Comparison of ENCODE assay signal across 35 mouse cellular contexts in genomic region chr15:59241752-59242151, GRCm38 (mm10).
"Had no signal": no experiment of that assay in that cellular context is flagged by ENCODE, and none has a peak within 500 bp of the region (broad histone marks: within the 10 kb centered on the region; RNA-seq: fewer than 3 reads in every experiment).

No protein-coding gene starts in this region.

- H3K36me3 ChIP-seq: heart, embryonic 10.5 days; heart, embryonic 12.5 days; heart, embryonic 13.5 days; heart, embryonic 15.5 days; hindbrain, embryonic 10.5 days; hindbrain, embryonic 12.5 days; hindbrain, embryonic 13.5 days; hindbrain, embryonic 15.5 days; intestine, embryonic 15.5 days; kidney, embryonic 15.5 days had no signal

- H3K27me3 ChIP-seq: heart, embryonic 12.5 days; heart, embryonic 13.5 days; heart, embryonic 15.5 days; hindbrain, embryonic 12.5 days; hindbrain, embryonic 13.5 days; hindbrain, embryonic 15.5 days; intestine, embryonic 15.5 days; kidney, embryonic 15.5 days had no signal

- H3K27ac ChIP-seq: heart, embryonic 10.5 days; heart, embryonic 13.5 days; heart, embryonic 15.5 days; hindbrain, embryonic 10.5 days; hindbrain, embryonic 12.5 days; hindbrain, embryonic 13.5 days; hindbrain, embryonic 14.5 days; hindbrain, embryonic 15.5 days; hindbrain, postnatal 0 days; intestine, embryonic 15.5 days; kidney, embryonic 15.5 days; kidney, postnatal 0 days; layer of hippocampus, adult 2 months; left cerebral cortex, adult 2 months had no signal

- H3K4me3 ChIP-seq: heart, embryonic 10.5 days; heart, embryonic 12.5 days; heart, embryonic 13.5 days; heart, embryonic 15.5 days; hindbrain, embryonic 10.5 days; hindbrain, embryonic 12.5 days; hindbrain, embryonic 13.5 days; hindbrain, embryonic 15.5 days; intestine, embryonic 15.5 days; kidney, embryonic 15.5 days; layer of hippocampus, adult 2 months; left cerebral cortex, adult 2 months had no signal

- H3K9me3 ChIP-seq: heart, embryonic 10.5 days; heart, embryonic 13.5 days; heart, embryonic 15.5 days; hindbrain, embryonic 10.5 days; hindbrain, embryonic 12.5 days; hindbrain, embryonic 13.5 days; hindbrain, embryonic 15.5 days; intestine, embryonic 15.5 days; kidney, embryonic 15.5 days had no signal

- H3K9ac ChIP-seq: heart, embryonic 12.5 days; heart, embryonic 13.5 days; heart, embryonic 15.5 days; hindbrain, embryonic 12.5 days; hindbrain, embryonic 13.5 days; hindbrain, embryonic 14.5 days; hindbrain, embryonic 15.5 days; intestine, embryonic 15.5 days; kidney, embryonic 15.5 days had no signal

- H3K4me2 ChIP-seq: heart, embryonic 11.5 days; heart, embryonic 12.5 days; heart, embryonic 13.5 days; heart, embryonic 15.5 days; hindbrain, embryonic 12.5 days; hindbrain, embryonic 13.5 days; hindbrain, embryonic 14.5 days; hindbrain, embryonic 15.5 days; intestine, embryonic 15.5 days; kidney, embryonic 15.5 days had no signal

- H3K4me1 ChIP-seq: heart, embryonic 10.5 days; heart, embryonic 12.5 days; hindbrain, embryonic 10.5 days; hindbrain, embryonic 12.5 days; hindbrain, embryonic 13.5 days; hindbrain, embryonic 15.5 days; intestine, embryonic 15.5 days; kidney, embryonic 15.5 days had no signal

- ATAC-seq: hindbrain, embryonic 16.5 days; hindbrain, postnatal 0 days; inflammation-experienced regulatory T-cells, adult 6 months; intestine, embryonic 15.5 days; intestine, embryonic 16.5 days had no signal

- DNase-seq: heart, postnatal 10 days; heart, postnatal 14 days; heart, postnatal 36 days; heart, postnatal 4 days; kidney, adult 11 months; kidney, adult 18-20 months; kidney, adult 2 months; kidney, adult 8-10 months; kidney, adult 9 months; kidney, postnatal 10 days; kidney, postnatal 14 days; kidney, postnatal 25 days; kidney, postnatal 36 days; kidney, postnatal 4 days; layer of hippocampus, adult 9-11 months; layer of hippocampus, postnatal 36 days had no signal
